Mouse (Mus musculus) neutrophil, adult 65 days (primary cell): ENCODE measurements around the gene Tmem215. TPM values are rescaled to one million over a fixed set of nuclear protein-coding genes. Genes with fewer than 3 reads are reported as not detected.

Experiments used
- total RNA-seq: library from RNA; stranded (reverse); gene quantifications from 2 replicates; pipeline ENCODE4 v1.2.4, GENCODE M21; 2023

The Tmem215 gene
- total RNA-seq = not detected in 2 replicates

DNA sequence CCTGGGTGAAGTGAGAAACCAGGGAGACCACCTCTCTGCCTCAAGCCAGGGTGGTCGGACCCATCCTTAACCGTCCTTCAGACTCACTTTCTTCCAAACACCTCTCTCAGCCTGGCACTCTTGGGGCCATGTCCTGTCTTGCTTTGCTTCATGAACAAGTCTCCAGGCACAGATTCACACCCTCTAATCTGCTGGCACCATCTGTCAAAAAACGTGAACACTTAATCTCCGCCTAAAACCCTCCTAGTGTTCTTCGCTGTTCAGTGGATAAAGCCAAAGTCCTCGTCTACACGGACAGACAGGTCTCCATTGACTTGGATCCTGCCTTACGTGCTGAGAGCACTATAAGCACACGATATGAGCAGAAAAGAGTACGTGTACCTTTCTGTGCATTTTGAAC, at the start of gene Tmem215:
TSS of gene Tmem215 (plus strand) at position 301 of the 400 bp plus-strand sequence.

Other genes with a start within 250 kb of the Tmem215 start
- 44.2 and 50.9 TPM in 2 replicates for gene Ddx58, start 232.4 kb upstream of the Tmem215 start, total RNA-seq
- gene Smim27, start 202.6 kb upstream of the Tmem215 start, total RNA-seq = 8.2 and 18.1 TPM in 2 replicates
- 24.1 and 26.7 TPM in 2 replicates for gene Topors, start 202.3 kb upstream of the Tmem215 start, total RNA-seq
- gene Ndufb6, start 192.8 kb upstream of the Tmem215 start, total RNA-seq = 32.3 and 33.4 TPM in 2 replicates
- gene Aptx, start 231.0 kb downstream of the Tmem215 start, total RNA-seq = 14.0 and 18.5 TPM in 2 replicates
- gene Dnaja1, start 250.0 kb downstream of the Tmem215 start, total RNA-seq = 314 and 353 TPM in 2 replicates